Mouse (Mus musculus) midbrain, embryonic 14.5 days (tissue): Measurements from ENCODE around the gene Tac2. TPM values are rescaled to one million over a fixed set of nuclear protein-coding genes. Genes with fewer than 3 reads are reported as not detected.
A peak's percentile ranks its signal among the peaks of the same experiment; 100 is the strongest.

Experiments
- ATAC-seq: fragments of 200-750 bp; cut with Nextera tagmentation; 2 replicates; pipeline ENCODE4 v1.8.0; 2017; ENCODE audit warnings: moderate number of reproducible peaks, moderate library complexity; ENCODE audit not compliant: low FRiP score, low TSS enrichment
- DNase-seq: peaks from one replicate; pipeline ENCODE4 v3.0.0-alpha.2; 2015
- H3K27ac ChIP-seq: fragments of 300-500 bp; sonication (generic); replicated peaks from 2 replicates; pipeline ENCODE4 v1.5.1; 2014; ENCODE audit warnings: mild to moderate bottlenecking, low read depth, low read length, moderate library complexity
- H3K27me3 ChIP-seq: fragments of 300-500 bp; sonication (generic); 2 replicates; pipeline ENCODE4 v1.6.1; 2014; ENCODE audit warnings: low read length, control low read depth, mixed read lengths; ENCODE audit not compliant: control insufficient read depth, insufficient read depth
- H3K36me3 ChIP-seq: fragments of 300-500 bp; sonication (generic); 2 replicates; pipeline ENCODE4 v1.6.1; 2014; ENCODE audit warnings: low read length, control low read depth; ENCODE audit not compliant: control insufficient read depth, insufficient read depth
- H3K4me1 ChIP-seq: fragments of 300-500 bp; sonication (generic); 2 replicates; pipeline ENCODE4 v1.6.1; 2014; ENCODE audit warnings: mild to moderate bottlenecking, antibody characterized with exemption, low read length, control low read depth; ENCODE audit not compliant: control insufficient read depth, insufficient read depth
- H3K4me2 ChIP-seq: fragments of 300-500 bp; sonication (generic); 2 replicates; pipeline ENCODE4 v1.6.1; 2014; ENCODE audit warnings: mild to moderate bottlenecking, low read length, moderate library complexity
- H3K4me3 ChIP-seq: fragments of 300-500 bp; sonication (generic); replicated peaks from 2 replicates; pipeline ENCODE4 v1.5.1; 2014; ENCODE audit warnings: low read depth, low read length
- H3K9ac ChIP-seq: fragments of 300-500 bp; sonication (generic); replicated peaks from 2 replicates; pipeline ENCODE4 v1.6.1; 2014; ENCODE audit warnings: mild to moderate bottlenecking, low read length, moderate library complexity
- H3K9me3 ChIP-seq: fragments of 300-500 bp; sonication (generic); 2 replicates; pipeline ENCODE4 v1.6.1; 2016; ENCODE audit warnings: low read length, control low read depth, mixed read lengths; ENCODE audit not compliant: control insufficient read depth
- WGBS: fragments of 180-500 bp; shearing (Covaris S2); extraction: QIAGEN DNeasy Blood & Tissue Kit; methylation state at CpG from one replicate; pipeline ENCODE4 v1.1.7; 2014; 5-methylcytosine and 5-hydroxymethylcytosine counted together
- polyA plus RNA-seq: library from polyadenylated mRNA; unstranded; fragments of >200 nt; fragmentation: Nextera tagmentation; extraction: Ambion mirVana; gene quantifications from 2 replicates; pipeline ENCODE4 v1.2.1, GENCODE M21; 2014

Gene Tac2
- polyA plus RNA-seq, 1 experiment from 2014 or later: not detected

DNA sequence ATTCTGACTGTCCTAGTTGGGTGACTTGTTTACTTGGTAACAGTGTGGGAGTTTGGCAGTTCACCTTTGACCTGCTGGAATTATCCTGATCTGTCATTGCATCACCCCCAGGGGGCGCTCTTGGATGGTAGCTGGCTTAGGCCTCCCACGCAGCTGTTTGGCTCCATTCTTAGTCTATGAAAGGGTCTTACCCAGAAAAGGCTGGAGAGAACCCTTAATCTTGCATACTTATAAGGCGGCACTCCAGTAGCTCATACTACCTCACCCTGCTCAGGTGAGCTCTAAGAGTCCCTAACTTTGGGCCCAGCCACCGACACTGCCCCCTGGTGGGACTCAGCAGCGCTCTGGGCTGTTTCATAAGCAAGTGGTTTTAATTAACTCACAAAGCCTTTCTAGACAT, 20.4 kb downstream of the Tac2 start:
- no peaks in the 10 kb centered on the region for H3K27me3 ChIP-seq
- no peak overlapping the region for H3K4me2 ChIP-seq
- H3K4me1 ChIP-seq: peaks cover 12% of the 10 kb centered on the region
- H3K4me3 ChIP-seq: no peak overlapping the region
- ATAC-seq (no peak), DNase-seq (peak; percentile 51)
- H3K27ac ChIP-seq: no peak overlapping the region
- peaks cover 69% of the 10 kb centered on the region for H3K36me3 ChIP-seq
- no peaks in the 10 kb centered on the region for H3K9me3 ChIP-seq
- WGBS: 66% methylated on average over 5 of the region's 5 CpGs
- H3K9ac ChIP-seq: no peak overlapping the region

DNA sequence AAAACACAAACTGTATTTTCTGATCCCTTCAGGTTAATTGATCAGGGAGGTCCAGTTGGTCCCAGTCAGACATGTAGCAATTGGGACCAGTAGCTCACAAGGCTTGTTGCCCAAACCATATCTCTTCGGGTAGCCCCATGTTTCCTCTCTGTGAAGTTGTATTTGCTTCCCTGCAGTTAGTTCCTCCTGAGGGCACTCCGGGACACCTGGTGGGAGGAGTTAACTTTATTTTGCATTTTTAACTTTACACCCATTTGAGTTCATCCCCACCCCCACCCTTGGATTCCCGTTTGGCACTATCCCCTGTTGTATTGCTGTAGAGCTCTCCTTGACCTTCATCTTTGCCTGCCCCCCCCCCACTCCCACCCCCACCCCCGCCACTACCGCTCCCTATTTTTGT, 21.6 kb downstream of the Tac2 start:
- H3K4me3 ChIP-seq: no peak overlapping the region
- H3K4me1 ChIP-seq: peaks cover 2% of the 10 kb centered on the region
- WGBS: 87% methylated on average over 5 of the region's 5 CpGs
- no peak overlapping the region for H3K9ac ChIP-seq
- H3K4me2 ChIP-seq: no peak overlapping the region
- DNase-seq (no peak), ATAC-seq (no peak)
- H3K27ac ChIP-seq: no peak overlapping the region
- no peaks in the 10 kb centered on the region for H3K27me3 ChIP-seq
- H3K9me3 ChIP-seq: no peaks in the 10 kb centered on the region
- H3K36me3 ChIP-seq: peaks cover 69% of the 10 kb centered on the region

DNA sequence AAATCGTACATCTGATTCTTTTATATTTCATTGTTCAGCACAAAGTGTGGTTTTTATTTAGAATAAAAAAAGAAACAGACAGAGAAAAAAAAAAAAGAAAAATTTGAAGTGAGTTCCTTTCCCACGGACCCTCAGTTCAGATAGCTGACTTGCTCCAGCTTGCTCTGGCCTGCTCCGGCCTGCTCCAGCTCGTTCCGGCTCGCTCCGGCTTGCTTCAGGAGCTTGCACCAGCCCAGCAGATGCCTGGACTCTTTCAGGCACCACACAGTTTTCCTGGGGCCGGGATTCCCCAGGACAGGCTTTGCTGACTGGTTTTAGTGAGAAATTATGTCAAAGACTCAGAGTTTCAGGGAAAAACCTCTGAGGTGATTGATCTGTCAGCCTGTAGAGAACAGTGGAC, 23.0 kb downstream of the Tac2 start:
- H3K4me1 ChIP-seq: no peaks in the 10 kb centered on the region
- H3K36me3 ChIP-seq: peaks cover 61% of the 10 kb centered on the region
- H3K9ac ChIP-seq: no peak overlapping the region
- no peaks in the 10 kb centered on the region for H3K27me3 ChIP-seq
- no peaks in the 10 kb centered on the region for H3K9me3 ChIP-seq
- DNase-seq (no peak), ATAC-seq (no peak)
- 97% methylated on average over 8 of the region's 8 CpGs for WGBS
- no peak overlapping the region for H3K4me3 ChIP-seq
- no peak overlapping the region for H3K27ac ChIP-seq
- H3K4me2 ChIP-seq: no peak overlapping the region

GRCm38 (mm10) chr10:127748847-127749612, 24.8 kb downstream of the Tac2 start:
- H3K36me3 ChIP-seq: peaks cover 43% of the 10 kb centered on the region
- DNase-seq (no peak), ATAC-seq (no peak)
- H3K9ac ChIP-seq: no peak overlapping the region
- 10% methylated on average over 8 of the region's 8 CpGs for WGBS
- no peak overlapping the region for H3K4me3 ChIP-seq
- H3K27me3 ChIP-seq: no peaks in the 10 kb centered on the region
- H3K4me2 ChIP-seq: no peak overlapping the region
- H3K4me1 ChIP-seq: no peaks in the 10 kb centered on the region
- no peak overlapping the region for H3K27ac ChIP-seq
- H3K9me3 ChIP-seq: no peaks in the 10 kb centered on the region

DNA sequence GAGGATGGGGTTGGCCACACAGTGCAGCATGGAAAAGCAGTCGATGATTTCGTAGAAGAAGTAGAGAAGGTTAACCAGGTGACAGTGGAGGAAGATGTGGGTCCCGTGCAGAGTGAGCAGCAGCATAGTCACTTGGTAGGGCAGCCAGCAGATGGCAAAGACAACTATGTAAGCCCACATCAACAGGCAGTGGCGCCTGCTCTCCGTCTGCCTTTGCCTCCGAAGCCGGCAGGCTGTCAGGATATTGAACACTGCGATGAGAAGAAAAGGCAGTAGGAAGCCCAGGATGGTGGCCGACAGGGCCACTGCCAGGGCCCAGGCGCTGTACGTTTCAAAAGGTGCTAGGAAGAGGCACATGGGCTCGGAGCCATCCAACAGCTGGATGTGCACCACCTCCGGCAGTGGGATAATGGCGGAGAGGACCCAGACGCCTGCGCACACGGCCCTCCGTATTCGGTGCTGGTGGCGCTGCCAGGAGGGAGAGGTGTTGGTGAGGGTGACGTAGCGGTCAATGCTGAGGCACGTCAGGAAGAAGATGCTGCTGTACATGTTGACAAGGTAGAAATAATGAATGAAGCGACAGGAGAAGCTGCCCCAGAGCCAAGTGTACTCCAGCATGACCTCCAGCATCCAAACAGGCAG, 26.0 kb downstream of the Tac2 start:
- no peaks in the 10 kb centered on the region for H3K4me1 ChIP-seq
- no peak for DNase-seq
- H3K9ac ChIP-seq: no peak overlapping the region
- H3K36me3 ChIP-seq: peaks cover 31% of the 10 kb centered on the region
- peak overlapping the region; percentile 39 for H3K4me2 ChIP-seq
- H3K4me3 ChIP-seq: peak overlapping the region; percentile 11; the same call in 1 of the 2 replicates
- no peak overlapping the region for H3K27ac ChIP-seq
- H3K9me3 ChIP-seq: no peaks in the 10 kb centered on the region
- no peak for ATAC-seq
- H3K27me3 ChIP-seq: no peaks in the 10 kb centered on the region
- 49% methylated on average over 24 of the region's 24 CpGs for WGBS

DNA sequence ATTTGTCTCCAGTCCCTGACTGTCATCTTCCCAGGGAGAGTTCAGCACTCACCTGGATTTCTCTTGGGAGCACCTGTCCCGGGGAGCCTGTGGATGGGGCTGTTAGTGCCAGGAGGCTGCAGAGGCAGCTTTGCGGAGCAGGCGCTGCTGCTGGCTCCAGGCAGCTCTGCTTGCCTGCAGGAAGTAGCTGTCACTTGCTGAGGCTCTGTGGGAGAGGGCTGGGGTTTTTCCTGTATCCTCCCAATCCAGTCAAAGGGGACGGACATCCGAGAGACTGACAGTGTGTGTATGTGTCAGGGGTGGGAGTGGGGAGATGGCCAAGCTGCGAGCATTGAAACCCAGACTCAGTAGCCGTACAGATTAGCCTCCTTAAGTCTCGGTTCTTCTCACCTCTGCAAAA, 27.3 kb downstream of the Tac2 start, which contains the start of gene Gpr182:
Gene Gpr182 (minus strand): TSS at position 185 of the 400 bp plus-strand sequence.
- Histone ChIP-seq H3K4me2 (peak within 1 kb of the TSS; percentile 39), H3K27me3 (no peaks in the 10 kb centered on the region), H3K9ac (no peak within 1 kb of the TSS), H3K4me3 (no peak within 1 kb of the TSS; the same call in 1 of the 2 replicates), H3K36me3 (peaks cover 20% of the 10 kb centered on the region), H3K9me3 (no peaks in the 10 kb centered on the region), H3K4me1 (no peaks in the 10 kb centered on the region), H3K27ac (no peak within 1 kb of the TSS)
- 64% methylated on average over 8 of the region's 8 CpGs for WGBS
- ATAC-seq (no peak), DNase-seq (no peak)

- no peak overlapping the region for H3K27ac ChIP-seq
- no peaks in the 10 kb centered on the region for H3K36me3 ChIP-seq
- H3K27me3 ChIP-seq: no peaks in the 10 kb centered on the region
- no peak for DNase-seq
- no peak for ATAC-seq
- H3K9ac ChIP-seq: no peak overlapping the region
- H3K9me3 ChIP-seq: no peaks in the 10 kb centered on the region
- H3K4me1 ChIP-seq: no peaks in the 10 kb centered on the region
- WGBS: 85% methylated on average over 6 of the region's 6 CpGs
- no peak overlapping the region for H3K4me3 ChIP-seq
- no peak overlapping the region for H3K4me2 ChIP-seq
These were observed 30.4 kb downstream of the Tac2 start for GRCm38 (mm10) chr10:127754566-127755166.

- Histone ChIP-seq H3K9ac (no peak overlapping the region), H3K4me3 (no peak overlapping the region), H3K4me2 (no peak overlapping the region), H3K36me3 (no peaks in the 10 kb centered on the region), H3K4me1 (no peaks in the 10 kb centered on the region), H3K27ac (no peak overlapping the region), H3K27me3 (no peaks in the 10 kb centered on the region), H3K9me3 (no peaks in the 10 kb centered on the region)
- ATAC-seq (no peak), DNase-seq (no peak)
- 92% methylated on average over 3 of the region's 3 CpGs for WGBS
These were observed 31.0 kb downstream of the Tac2 start for GRCm38 (mm10) chr10:127755246-127755645.
